Mouse (Mus musculus): ENCODE measurements around the gene F11r. TPM values are rescaled to one million over a fixed set of nuclear protein-coding genes. Genes with fewer than 3 reads are reported as not detected.

The F11r gene
- polyA plus RNA-seq, 1 experiment, result 94.2 TPM

DNA sequence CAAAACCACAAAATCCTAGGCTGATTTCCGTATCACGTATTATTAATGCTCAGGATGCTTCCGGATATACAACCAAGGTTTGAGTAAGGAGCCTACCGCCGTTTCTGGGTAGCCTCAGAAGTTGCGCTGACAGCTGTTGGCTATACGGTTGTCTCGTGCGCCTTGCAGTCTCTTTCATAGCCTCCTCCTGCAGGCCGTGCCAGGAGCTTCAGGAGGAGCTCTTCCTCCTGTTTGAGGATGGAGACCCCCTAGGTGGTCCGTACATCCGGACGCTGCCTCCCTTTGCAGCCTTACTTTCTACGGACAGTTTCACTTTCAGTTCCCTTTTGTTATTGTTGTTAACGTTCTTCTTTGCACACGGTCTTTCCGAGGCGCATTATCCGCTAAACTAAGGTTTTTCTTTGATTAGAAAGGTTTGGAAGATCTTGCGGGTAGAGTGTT is 25.3 kb upstream of the F11r start:
- Histone ChIP-seq H3K4me3 (replicated peaks) (peak overlapping the region; percentile 96), H3K27me3 (replicated peaks) (peaks cover 2% of the 10 kb centered on the region), H3K9me3 (no peaks in the 10 kb centered on the region), H3K36me3 (replicated peaks; ENCODE audit: low read length) (peaks cover 50% of the 10 kb centered on the region), H3K4me1 (peaks cover 29% of the 10 kb centered on the region)
- TF ChIP-seq FLI1 (IDR thresholded peaks at IDR 0.05; ENCODE audit: low read length) (no peak), GATA1 (IDR thresholded peaks at IDR 0.05; ENCODE audit: borderline replicate concordance, low read length) (no peak)

DNA sequence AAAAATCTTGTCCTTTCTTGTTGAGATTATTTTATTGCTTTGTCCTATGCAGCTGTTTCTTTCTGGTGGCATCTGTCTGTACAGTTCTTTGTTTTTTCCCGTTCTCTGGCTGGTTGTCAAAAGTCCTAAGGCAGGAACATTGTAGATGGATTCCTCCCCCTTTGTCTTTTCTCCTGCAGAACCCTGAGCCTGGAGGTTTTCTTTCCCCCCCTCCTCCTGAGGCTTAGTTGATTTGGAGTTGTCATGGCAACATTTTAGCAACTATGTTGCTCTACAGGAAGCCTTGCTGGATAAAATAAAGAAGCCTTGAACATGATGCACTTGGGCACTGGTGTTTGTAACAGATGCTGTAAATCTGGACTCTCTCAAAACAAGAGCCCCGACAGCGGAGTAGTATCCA is 24.9 kb upstream of the F11r start:
- peaks cover 2% of the 10 kb centered on the region for H3K27me3 ChIP-seq (replicated peaks)
- peak overlapping the region; percentile 96 for H3K4me3 ChIP-seq (replicated peaks)
- no peaks in the 10 kb centered on the region for H3K9me3 ChIP-seq
- H3K36me3 ChIP-seq (replicated peaks; ENCODE audit: low read length), result peaks cover 50% of the 10 kb centered on the region
- peaks cover 27% of the 10 kb centered on the region for H3K4me1 ChIP-seq
- no peak for TF ChIP-seq FLI1 (IDR thresholded peaks at IDR 0.05; ENCODE audit: low read length)

DNA sequence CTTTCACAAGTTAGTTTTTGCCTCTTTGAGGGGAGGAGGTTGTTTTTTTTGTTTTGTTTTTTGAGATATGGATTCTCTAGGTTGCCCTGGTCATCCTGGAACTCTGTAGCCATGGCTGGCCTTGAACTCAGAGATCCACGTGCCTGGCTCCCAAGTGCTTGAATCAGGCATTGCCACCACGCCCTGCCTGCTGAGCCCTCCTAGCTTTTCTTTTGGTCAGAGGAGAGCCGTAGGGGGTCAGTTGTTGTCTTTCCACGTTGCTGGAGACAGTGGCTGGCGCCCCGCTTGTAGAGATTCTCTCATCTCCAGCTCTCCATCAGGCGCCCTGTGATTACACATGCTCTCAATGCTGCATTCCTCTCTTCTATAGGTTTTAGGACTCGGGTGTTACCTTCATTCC is 23.7 kb upstream of the F11r start:
- H3K4me1 ChIP-seq, result peaks cover 22% of the 10 kb centered on the region
- peaks cover 1% of the 10 kb centered on the region for H3K27me3 ChIP-seq (replicated peaks)
- no peaks in the 10 kb centered on the region for H3K9me3 ChIP-seq
- TF ChIP-seq FLI1 (IDR thresholded peaks at IDR 0.05; ENCODE audit: low read length) (no peak), GATA1 (IDR thresholded peaks at IDR 0.05; ENCODE audit: borderline replicate concordance, low read length) (no peak)
- no peak overlapping the region for H3K4me3 ChIP-seq (replicated peaks)
- peaks cover 55% of the 10 kb centered on the region for H3K36me3 ChIP-seq (replicated peaks; ENCODE audit: low read length)

DNA sequence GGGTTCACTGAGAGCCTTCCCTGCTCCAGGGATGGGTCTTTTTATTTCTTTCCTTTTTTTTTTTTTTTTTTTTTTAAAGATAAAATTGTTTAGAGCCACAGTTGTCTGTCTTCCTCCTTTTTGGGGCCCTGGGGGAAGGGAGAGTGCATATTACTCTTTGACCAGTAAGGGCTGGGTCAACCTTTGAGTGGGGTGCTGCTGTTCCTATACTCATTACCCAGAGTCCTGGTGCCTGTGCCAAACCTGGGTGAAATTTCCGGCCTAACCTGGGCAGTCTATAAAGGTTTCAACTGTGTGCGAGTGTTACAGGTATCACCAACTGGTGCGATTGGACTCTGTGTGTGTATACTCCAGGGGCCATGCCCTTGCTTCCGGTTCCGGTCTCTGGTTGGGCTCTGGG is 18.7 kb upstream of the F11r start, which contains the start of gene Tstd1:
Tstd1 (plus strand) TSS at position 213 of the 400 bp plus-strand sequence.
- Histone ChIP-seq H3K36me3 (replicated peaks; ENCODE audit: low read length) (peaks cover 77% of the 10 kb centered on the region), H3K4me1 (peaks cover 45% of the 10 kb centered on the region), H3K9me3 (no peaks in the 10 kb centered on the region), H3K27me3 (replicated peaks) (no peaks in the 10 kb centered on the region), H3K4me3 (replicated peaks) (no peak within 1 kb of the TSS)
- TF ChIP-seq GATA1 (IDR thresholded peaks at IDR 0.05; ENCODE audit: borderline replicate concordance, low read length), result no peak
- no peak for TF ChIP-seq FLI1 (IDR thresholded peaks at IDR 0.05; ENCODE audit: low read length)

DNA sequence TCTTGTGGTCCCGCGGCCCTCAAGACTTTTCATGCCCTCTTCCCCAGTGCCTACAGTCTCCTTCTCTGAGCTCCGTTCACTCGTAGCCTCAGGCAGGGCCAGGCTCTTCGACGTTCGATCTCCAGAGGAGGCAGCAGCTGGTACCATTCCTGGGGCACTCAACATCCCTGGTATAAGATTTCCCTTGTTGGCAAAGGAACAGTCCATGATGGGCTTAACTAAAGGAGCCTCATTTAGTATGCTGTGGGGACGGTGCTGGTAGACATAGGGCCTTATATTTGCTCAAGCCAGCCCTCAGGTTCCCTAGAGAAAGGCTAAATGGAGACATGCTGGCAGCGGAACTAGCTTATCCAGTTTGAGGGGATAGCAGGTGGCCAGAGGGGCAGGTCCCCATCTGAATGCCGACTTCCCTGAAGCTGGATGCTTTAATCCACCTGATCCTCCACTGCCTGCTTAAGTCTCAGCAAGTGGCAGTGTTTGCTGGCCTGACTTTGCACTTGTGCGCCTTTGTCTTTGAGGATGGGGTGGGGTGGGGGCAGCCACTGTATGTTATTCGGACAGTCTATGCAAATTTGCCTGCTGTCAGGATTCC is 17.9 kb upstream of the F11r start:
- Histone ChIP-seq H3K27me3 (replicated peaks) (no peaks in the 10 kb centered on the region), H3K9me3 (no peaks in the 10 kb centered on the region), H3K36me3 (replicated peaks; ENCODE audit: low read length) (peaks cover 69% of the 10 kb centered on the region), H3K4me1 (peaks cover 39% of the 10 kb centered on the region), H3K4me3 (replicated peaks) (no peak overlapping the region)
- TF ChIP-seq FLI1 (IDR thresholded peaks at IDR 0.05; ENCODE audit: low read length) (no peak), GATA1 (IDR thresholded peaks at IDR 0.05; ENCODE audit: borderline replicate concordance, low read length) (no peak)

DNA sequence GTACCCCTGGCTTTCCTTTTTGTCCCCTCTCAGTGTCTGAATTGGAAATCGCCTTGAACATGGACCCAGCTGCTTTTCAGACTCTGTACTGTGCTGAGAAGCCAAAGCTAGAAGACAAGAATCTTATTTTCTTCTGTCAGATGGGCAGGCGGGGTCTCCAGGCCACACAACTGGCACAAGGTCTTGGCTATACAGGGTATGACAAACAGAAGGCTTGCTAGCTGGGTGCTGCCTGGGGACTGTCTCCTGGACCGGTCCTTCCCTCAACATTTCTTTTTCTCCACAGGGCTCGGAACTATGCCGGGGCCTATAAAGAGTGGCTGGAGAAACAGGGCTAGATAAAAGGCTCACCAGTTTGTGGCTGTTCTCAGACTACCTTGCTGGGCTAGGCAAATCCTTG is 17.4 kb upstream of the F11r start:
- peaks cover 66% of the 10 kb centered on the region for H3K36me3 ChIP-seq (replicated peaks; ENCODE audit: low read length)
- no peak overlapping the region for H3K4me3 ChIP-seq (replicated peaks)
- H3K9me3 ChIP-seq, result no peaks in the 10 kb centered on the region
- peaks cover 42% of the 10 kb centered on the region for H3K4me1 ChIP-seq
- no peaks in the 10 kb centered on the region for H3K27me3 ChIP-seq (replicated peaks)
- TF ChIP-seq FLI1 (IDR thresholded peaks at IDR 0.05; ENCODE audit: low read length) (no peak), GATA1 (IDR thresholded peaks at IDR 0.05; ENCODE audit: borderline replicate concordance, low read length) (no peak)

DNA sequence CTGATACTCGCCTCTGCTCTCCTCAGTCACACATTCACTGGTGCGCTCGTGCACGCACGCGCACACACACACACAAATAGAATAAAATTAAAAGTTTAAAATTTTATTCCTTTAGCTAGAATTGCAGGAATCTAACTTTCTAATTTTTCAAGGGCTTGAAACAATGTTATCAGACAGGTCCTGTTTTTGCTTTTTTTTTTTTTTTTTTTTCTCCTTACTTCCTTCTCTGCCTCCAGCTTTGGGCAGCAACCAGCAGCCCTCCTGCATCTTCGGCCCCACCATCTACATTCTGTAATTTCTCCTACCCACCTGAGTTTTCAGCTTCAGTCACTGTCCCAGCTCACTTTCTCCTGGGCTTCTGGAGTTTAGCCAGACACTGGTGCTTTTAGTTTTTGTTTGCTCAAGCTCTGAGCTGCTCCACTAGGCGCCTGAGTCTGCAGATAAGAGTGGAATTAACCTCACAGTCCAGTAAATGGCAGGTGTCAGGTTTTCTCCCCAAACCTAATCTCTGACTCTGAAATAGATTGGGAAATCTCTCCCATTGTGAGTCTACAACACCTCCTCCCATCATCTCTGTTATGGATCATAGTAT is 14.7 kb upstream of the F11r start:
- H3K27me3 ChIP-seq (replicated peaks), result no peaks in the 10 kb centered on the region
- H3K9me3 ChIP-seq, result no peaks in the 10 kb centered on the region
- H3K4me3 ChIP-seq (replicated peaks), result no peak overlapping the region
- peaks cover 56% of the 10 kb centered on the region for H3K4me1 ChIP-seq
- TF ChIP-seq GATA1 (IDR thresholded peaks at IDR 0.05; ENCODE audit: borderline replicate concordance, low read length), result no peak
- peaks cover 39% of the 10 kb centered on the region for H3K36me3 ChIP-seq (replicated peaks; ENCODE audit: low read length)

DNA sequence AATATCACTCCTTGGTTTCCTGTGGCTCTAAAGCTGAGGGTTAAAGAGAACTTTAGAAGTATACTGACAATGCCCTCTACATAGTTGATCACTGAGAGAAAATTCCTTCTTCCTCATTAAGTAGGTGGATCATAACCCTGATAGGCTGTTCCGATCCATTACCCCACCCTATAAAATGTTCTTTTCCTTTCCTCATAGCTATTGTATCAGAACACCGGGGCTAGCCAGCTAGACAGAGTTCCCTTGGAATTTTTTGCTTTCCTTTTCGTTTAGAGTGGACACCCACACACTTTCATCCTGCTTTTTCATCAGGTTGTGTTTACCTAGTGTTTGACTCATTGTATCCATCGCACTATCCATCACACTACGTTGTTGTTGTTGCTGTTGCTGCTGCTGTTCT is 12.7 kb upstream of the F11r start:
- no peaks in the 10 kb centered on the region for H3K27me3 ChIP-seq (replicated peaks)
- peaks cover 19% of the 10 kb centered on the region for H3K36me3 ChIP-seq (replicated peaks; ENCODE audit: low read length)
- no peaks in the 10 kb centered on the region; the same call in 1 of the 2 replicates for H3K9me3 ChIP-seq
- TF ChIP-seq FLI1 (IDR thresholded peaks at IDR 0.05; ENCODE audit: low read length) (no peak), GATA1 (IDR thresholded peaks at IDR 0.05; ENCODE audit: borderline replicate concordance, low read length) (no peak)
- H3K4me3 ChIP-seq (replicated peaks), result no peak overlapping the region
- peaks cover 52% of the 10 kb centered on the region for H3K4me1 ChIP-seq

DNA sequence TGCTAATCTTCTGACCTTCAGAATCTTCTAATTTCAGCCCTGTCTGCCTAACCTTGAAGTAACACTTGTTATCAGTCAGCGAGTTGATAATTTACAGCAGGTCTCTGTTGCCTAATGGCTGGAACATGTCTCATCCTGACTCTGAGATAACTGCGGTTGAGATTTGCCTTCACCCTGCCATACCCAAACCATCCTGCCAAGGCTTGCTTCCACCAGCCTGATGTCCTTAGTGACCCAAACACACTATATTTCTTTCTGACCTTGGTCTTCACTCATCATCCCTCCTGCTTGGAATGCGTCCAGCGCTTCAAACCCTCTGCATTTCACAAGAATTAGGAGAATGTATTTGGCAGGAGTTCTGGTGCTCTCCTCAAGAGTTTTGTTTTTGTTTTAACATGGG is 12.2 kb upstream of the F11r start:
- Histone ChIP-seq H3K9me3 (no peaks in the 10 kb centered on the region; the same call in 1 of the 2 replicates), H3K27me3 (replicated peaks) (no peaks in the 10 kb centered on the region), H3K36me3 (replicated peaks; ENCODE audit: low read length) (peaks cover 14% of the 10 kb centered on the region), H3K4me1 (peaks cover 47% of the 10 kb centered on the region), H3K4me3 (replicated peaks) (no peak overlapping the region)
- TF ChIP-seq GATA1 (IDR thresholded peaks at IDR 0.05; ENCODE audit: borderline replicate concordance, low read length), result no peak
- no peak for TF ChIP-seq FLI1 (IDR thresholded peaks at IDR 0.05; ENCODE audit: low read length)

DNA sequence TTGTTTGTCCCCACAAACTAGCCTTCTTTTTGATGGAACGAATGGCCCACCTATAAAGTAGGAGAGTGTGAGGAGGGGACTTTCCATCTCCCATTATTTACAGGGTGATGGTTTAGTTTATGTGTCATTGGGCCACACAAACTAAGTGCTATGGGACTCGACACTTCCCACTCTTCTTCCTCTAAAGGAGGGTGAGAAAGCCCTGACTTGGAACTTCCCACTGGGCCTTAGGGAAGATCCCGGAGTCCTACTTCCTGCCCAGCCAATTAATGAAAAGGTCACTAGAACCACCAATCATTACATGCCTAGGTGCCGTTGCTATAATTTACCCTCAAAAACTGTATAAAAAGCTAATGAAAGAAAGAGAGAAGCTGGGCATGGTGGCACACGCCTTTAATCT is 5.2 kb upstream of the F11r start:
- H3K4me3 ChIP-seq (replicated peaks), result no peak overlapping the region
- H3K27me3 ChIP-seq (replicated peaks), result peaks cover 2% of the 10 kb centered on the region
- H3K36me3 ChIP-seq (replicated peaks; ENCODE audit: low read length), result no peaks in the 10 kb centered on the region
- no peaks in the 10 kb centered on the region; the same call in 1 of the 2 replicates for H3K9me3 ChIP-seq
- H3K4me1 ChIP-seq, result peaks cover 40% of the 10 kb centered on the region
- TF ChIP-seq GATA1 (IDR thresholded peaks at IDR 0.05; ENCODE audit: borderline replicate concordance, low read length), result no peak
- no peak for TF ChIP-seq FLI1 (IDR thresholded peaks at IDR 0.05; ENCODE audit: low read length)
